Mouse (Mus musculus) megakaryocyte, embryonic 14.5 days (primary cell): ENCODE measurements around the gene Upk1b.

Source experiments
- FLI1 ChIP-seq: IDR thresholded peaks from 2 replicates; pipeline ENCODE4 v1.6.1; 2012; ENCODE audit warnings: low read length, inconsistent platforms, mixed read lengths
- GATA1 ChIP-seq: IDR thresholded peaks from 3 replicates; pipeline ENCODE4 v1.6.1; 2012; ENCODE audit warnings: mixed read lengths, low read length, inconsistent platforms, borderline replicate concordance

DNA sequence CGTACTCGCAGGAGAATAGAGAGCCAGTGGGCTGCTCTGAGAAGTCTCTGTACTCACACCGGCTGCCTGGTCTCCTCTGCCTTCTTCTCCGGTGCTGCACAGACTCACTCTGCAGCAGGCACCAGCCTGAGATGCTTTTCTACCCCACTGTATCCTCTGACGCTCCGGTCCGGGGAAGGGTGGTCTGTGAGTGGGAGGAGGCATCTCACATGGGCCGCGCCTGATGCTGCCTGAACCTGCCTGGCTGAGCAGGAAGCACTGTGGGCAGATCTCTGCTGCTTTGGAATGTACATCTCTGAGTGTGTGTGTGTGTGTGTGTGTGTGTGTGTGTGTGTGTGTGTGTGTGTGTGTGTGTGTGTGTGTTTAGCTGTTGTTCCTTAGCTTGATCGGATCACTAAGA, at the start of gene Upk1b:
- no peak for TF ChIP-seq GATA1
- TF ChIP-seq FLI1, result no peak
